Mouse (Mus musculus) CH12F3 (cell line): ENCODE results near the gene Catsper4.
"Not testable (repeated sequence)": the region's sequence is repeated elsewhere in the genome, so short reads cannot be mapped to it uniquely, and the experiment has no call there.

ENCODE experiments used
- in situ Hi-C: fragments of 300-500 bp; cut with MboI; formaldehyde crosslinking; loops from 2 replicates; pipeline ENCODE4 v1.14.3; 2020; ENCODE audit warnings: low sequenced_read_pairs

The Catsper4 gene

GRCm38 (mm10) chr4:134227194-134227593 lies at the start of gene Catsper4:
Catsper4 (minus strand) TSS chr4:134227383.
- in situ Hi-C loops, result no loop called here

- in situ Hi-C loops, result no loop called here
These were observed 46.5 kb upstream of the Catsper4 start for GRCm38 (mm10) chr4:134273417-134274345.

GRCm38 (mm10) chr4:134272731-134273416 lies 45.7 kb upstream of the Catsper4 start:
- in situ Hi-C loops, result no loop called here

- in situ Hi-C loops, result no loop called here
These were observed 44.8 kb upstream of the Catsper4 start for GRCm38 (mm10) chr4:134271979-134272378.

GRCm38 (mm10) chr4:134269622-134270021 lies 42.4 kb upstream of the Catsper4 start:
- in situ Hi-C loops, result not testable (repeated sequence)

GRCm38 (mm10) chr4:134268102-134268655 lies 41.0 kb upstream of the Catsper4 start:
- in situ Hi-C loops, result no loop called here

GRCm38 (mm10) chr4:134265860-134266585 lies 38.8 kb upstream of the Catsper4 start:
- in situ Hi-C loops, result no loop called here

- in situ Hi-C loops, result no loop called here
These were observed 36.0 kb upstream of the Catsper4 start for GRCm38 (mm10) chr4:134263191-134263590.

GRCm38 (mm10) chr4:134258354-134258753 lies 31.2 kb upstream of the Catsper4 start:
- in situ Hi-C loops, result no loop called here

- in situ Hi-C loops, result no loop called here
These were observed 30.2 kb upstream of the Catsper4 start for GRCm38 (mm10) chr4:134257198-134258009.

- in situ Hi-C loops, result no loop called here
These were observed 29.4 kb upstream of the Catsper4 start for GRCm38 (mm10) chr4:134256407-134257197.

GRCm38 (mm10) chr4:134255854-134256253 lies 28.7 kb upstream of the Catsper4 start:
- in situ Hi-C loops, result no loop called here

- in situ Hi-C loops, result no loop called here
These were observed 27.7 kb upstream of the Catsper4 start for GRCm38 (mm10) chr4:134254835-134255234.

GRCm38 (mm10) chr4:134253722-134254324 lies 26.6 kb upstream of the Catsper4 start, which contains the start of gene Grrp1:
Grrp1 (minus strand) TSS chr4:134254106.
- in situ Hi-C loops, result no loop called here

- in situ Hi-C loops, result no loop called here
These were observed 25.9 kb upstream of the Catsper4 start for GRCm38 (mm10) chr4:134252911-134253721.

GRCm38 (mm10) chr4:134252131-134252910 lies 25.1 kb upstream of the Catsper4 start:
- in situ Hi-C loops, result no loop called here
